Mouse (Mus musculus) stomach, postnatal 0 days (tissue): ENCODE data around the gene Cecr2.

Experiments
- CTCF ChIP-seq: IDR thresholded peaks from 2 replicates; pipeline ENCODE4 v1.5.1; 2016; ENCODE audit warnings: antibody characterized with exemption, low read depth, mild to moderate bottlenecking, moderate library complexity
- EP300 ChIP-seq: optimal IDR thresholded peaks from 2 replicates; pipeline ENCODE3; 2016; ENCODE audit warnings: antibody characterized with exemption

DNA sequence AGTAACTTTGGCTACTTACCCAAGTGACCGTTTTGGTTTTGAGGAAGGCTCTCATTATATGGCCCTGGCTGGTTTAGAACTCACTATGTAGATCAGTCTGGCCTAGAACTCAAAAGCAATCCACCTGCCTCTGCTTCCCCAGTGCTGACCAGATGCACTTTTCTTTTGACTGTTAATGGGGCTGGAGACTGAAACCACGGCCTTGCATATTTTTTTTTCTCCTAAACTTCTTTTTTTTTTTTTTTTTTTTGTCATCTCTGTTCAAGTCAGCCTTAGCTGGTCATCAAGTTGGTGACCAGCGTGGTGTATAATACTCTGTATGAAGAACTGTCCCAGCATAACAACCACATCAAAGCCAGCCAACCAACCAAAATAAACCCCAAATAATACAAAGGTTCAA, 10.5 kb upstream of the Cecr2 start:
- TF ChIP-seq CTCF (no peak), EP300 (no peak)
